Mouse (Mus musculus) forebrain, embryonic 10.5 days (tissue): ENCODE data around the gene Zdhhc18. TPM values are rescaled to one million over a fixed set of nuclear protein-coding genes. Genes with fewer than 3 reads are reported as not detected.

Experiments used
- DNase-seq: peaks from one replicate; pipeline ENCODE4 v3.0.0-alpha.2; 2017; ENCODE audit warnings: low spot score; ENCODE audit errors: extremely low spot score
- H3K27ac ChIP-seq: fragments of 300-500 bp; sonication (generic); 2 replicates; pipeline ENCODE4 v1.5.1; 2016; ENCODE audit warnings: mild to moderate bottlenecking
- H3K27me3 ChIP-seq: fragments of 300-500 bp; sonication (generic); 2 replicates; pipeline ENCODE4 v1.6.1; 2016; ENCODE audit warnings: mild to moderate bottlenecking; ENCODE audit not compliant: poor library complexity, severe bottlenecking
- H3K36me3 ChIP-seq: fragments of 300-500 bp; sonication (generic); replicated peaks from 2 replicates; pipeline ENCODE4 v1.6.1; 2016; ENCODE audit warnings: mild to moderate bottlenecking, moderate library complexity
- H3K4me1 ChIP-seq: fragments of 300-500 bp; sonication (generic); 2 replicates; pipeline ENCODE4 v1.6.1; 2016
- H3K4me3 ChIP-seq: fragments of 300-500 bp; sonication (generic); 2 replicates; pipeline ENCODE4 v1.5.1; 2016; ENCODE audit warnings: mild to moderate bottlenecking, moderate library complexity
- H3K9me3 ChIP-seq: fragments of 300-500 bp; sonication (generic); 2 replicates; pipeline ENCODE4 v1.6.1; 2016; ENCODE audit warnings: mild to moderate bottlenecking, moderate library complexity
- WGBS: fragments of 180-500 bp; shearing (Covaris S2); methylation state at CpG from one replicate; pipeline ENCODE4 v1.1.7; 2016; 5-methylcytosine and 5-hydroxymethylcytosine counted together
- polyA plus RNA-seq: library from polyadenylated mRNA; unstranded; fragments of >200 nt; fragmentation: Nextera tagmentation; extraction: Ambion mirVana; gene quantifications from 2 replicates; pipeline ENCODE4 v1.2.1, GENCODE M21; 2016

Gene Zdhhc18
- polyA plus RNA-seq, 1 experiment from 2014 or later, result 2.4 TPM

DNA sequence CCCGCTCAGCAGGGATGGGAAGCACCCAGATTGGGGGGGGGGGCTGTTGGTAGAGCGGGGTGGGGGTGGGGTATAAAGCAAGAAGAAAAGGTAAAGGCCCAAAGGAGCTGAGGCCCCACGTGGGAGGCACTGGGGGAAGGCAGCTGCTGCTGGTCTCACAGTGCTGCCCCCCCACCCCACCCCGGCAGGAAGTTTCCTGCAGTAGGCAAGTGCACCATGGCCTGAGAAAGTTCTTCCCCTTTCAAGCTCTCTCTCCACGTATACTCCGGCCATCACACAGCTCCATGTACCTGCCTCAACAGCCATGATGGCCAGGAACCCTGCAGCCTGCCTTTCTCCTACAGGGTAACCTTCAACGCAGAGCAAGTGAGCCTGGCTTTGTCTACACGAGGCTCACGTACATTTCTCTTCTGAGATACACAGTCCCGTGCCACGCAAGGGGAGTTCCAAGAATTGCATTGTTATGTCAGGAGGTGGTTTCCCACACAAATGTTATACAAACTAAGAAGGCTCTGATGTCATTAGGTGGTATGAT is 27.7 kb downstream of the Zdhhc18 start:
- peaks cover 18% of the 10 kb centered on the region for H3K4me1 ChIP-seq
- no peaks in the 10 kb centered on the region for H3K9me3 ChIP-seq
- WGBS, result 86% methylated on average over 10 of the region's 11 CpGs
- H3K4me3 ChIP-seq, result no peak overlapping the region
- DNase-seq, result no peak
- peaks cover 75% of the 10 kb centered on the region for H3K36me3 ChIP-seq
- H3K27me3 ChIP-seq, result no peaks in the 10 kb centered on the region
- H3K27ac ChIP-seq, result no peak overlapping the region

DNA sequence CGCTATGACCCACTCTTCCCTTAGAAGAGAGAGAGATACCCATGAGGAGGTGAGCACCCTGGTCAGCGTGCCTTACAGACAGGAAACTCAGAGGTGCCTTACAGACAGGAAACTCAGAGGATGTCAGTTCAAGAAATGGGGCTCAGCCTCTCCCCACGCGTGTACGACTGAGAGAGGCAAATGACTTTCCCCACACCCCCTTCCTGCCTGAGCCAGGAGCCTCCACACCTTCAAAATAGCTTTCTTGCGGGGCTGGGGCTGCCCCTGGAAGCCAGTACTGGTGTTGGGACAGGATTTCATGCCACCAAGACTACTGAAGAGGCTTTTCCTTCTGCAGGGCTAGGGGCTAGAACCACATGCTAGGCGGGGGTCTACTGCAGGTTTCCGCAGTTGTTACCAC is 29.3 kb downstream of the Zdhhc18 start:
- Histone ChIP-seq H3K4me3 (no peak overlapping the region), H3K27ac (no peak overlapping the region), H3K27me3 (no peaks in the 10 kb centered on the region), H3K4me1 (0 out of 2 replicates have a peak, but pooled peaks cover 5% of the 10 kb centered on the region), H3K36me3 (peaks cover 70% of the 10 kb centered on the region), H3K9me3 (no peaks in the 10 kb centered on the region)
- WGBS, result 91% methylated on average over 8 of the region's 8 CpGs
- DNase-seq, result no peak

DNA sequence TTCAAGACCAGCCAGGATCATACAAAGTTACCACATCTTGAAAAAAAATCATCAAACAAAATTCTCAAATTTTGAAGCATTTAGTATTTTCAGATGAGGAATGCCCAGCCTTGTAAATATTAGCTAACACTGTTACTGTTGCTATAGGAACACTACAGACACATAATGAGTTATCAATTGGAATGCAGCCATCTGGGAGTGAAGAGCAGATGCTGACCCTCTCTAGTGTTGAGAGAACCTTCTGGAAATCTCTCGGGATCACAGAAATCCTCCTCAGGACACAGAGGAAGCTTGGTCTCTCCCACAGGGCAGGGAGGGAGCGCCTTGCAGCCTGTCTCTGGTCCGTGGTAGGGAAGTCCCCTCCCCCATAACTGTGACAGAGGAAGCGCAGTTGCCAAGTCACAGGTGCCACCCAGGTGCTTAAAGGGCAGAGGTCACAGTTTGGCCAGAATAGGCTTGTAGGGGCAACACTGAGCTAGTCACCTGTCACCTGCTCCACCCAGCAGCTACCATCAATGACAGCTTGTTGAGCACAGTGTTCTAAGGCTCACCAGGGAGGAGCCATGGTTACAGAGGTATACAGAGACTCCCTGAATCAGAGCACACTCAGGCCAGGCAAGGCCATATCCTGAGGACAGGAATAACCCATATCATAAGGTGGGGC is 30.3 kb downstream of the Zdhhc18 start:
- H3K36me3 ChIP-seq, result peaks cover 71% of the 10 kb centered on the region
- 80% methylated on average over 4 of the region's 4 CpGs for WGBS
- no peak overlapping the region for H3K4me3 ChIP-seq
- no peak for DNase-seq
- H3K4me1 ChIP-seq, result no peaks in the 10 kb centered on the region
- H3K27ac ChIP-seq, result no peak overlapping the region
- no peaks in the 10 kb centered on the region for H3K9me3 ChIP-seq
- H3K27me3 ChIP-seq, result no peaks in the 10 kb centered on the region

DNA sequence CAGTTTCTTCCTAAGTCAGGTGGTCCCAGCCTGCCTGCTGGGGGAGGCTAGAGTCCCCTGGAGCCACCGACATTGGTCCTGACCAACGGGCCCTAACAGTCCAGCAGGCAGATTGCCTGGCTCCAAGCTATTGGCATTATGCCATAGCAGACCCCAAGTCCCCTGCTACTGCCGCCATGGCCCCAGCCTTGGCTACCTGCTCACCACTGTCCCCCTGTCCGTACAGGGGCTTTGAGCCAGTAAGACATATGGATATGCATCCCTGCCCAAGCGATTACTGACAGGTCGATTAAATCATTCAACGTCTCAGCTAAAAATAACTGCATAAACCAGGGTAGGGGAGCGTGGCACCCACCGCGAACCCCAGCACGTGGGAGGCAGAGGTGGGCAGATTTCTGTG is 32.0 kb downstream of the Zdhhc18 start:
- Histone ChIP-seq H3K27ac (no peak overlapping the region), H3K9me3 (no peaks in the 10 kb centered on the region; the same call in 1 of the 2 replicates), H3K4me1 (no peaks in the 10 kb centered on the region), H3K27me3 (no peaks in the 10 kb centered on the region), H3K36me3 (peaks cover 76% of the 10 kb centered on the region), H3K4me3 (no peak overlapping the region)
- WGBS, result 97% methylated on average over 11 of the region's 11 CpGs
- DNase-seq, result no peak

DNA sequence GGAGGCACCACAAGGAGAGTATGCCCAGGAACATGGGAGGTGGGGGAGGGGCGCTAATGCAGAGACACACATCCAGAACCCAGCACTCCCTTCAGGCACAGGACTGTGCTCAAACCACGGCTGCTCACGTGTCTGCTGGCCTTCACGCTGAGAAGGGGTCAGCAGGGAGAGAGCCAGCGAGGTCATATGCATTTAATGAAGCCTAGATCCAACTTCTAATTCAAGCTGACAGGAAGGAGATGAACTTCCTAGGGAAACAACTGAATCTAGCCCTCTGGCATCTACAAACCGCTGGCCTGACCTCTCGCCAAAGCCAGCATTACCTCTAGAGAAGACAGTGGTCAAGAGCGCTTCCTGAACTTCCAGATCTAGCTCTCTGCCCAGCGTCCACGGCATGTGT is 34.5 kb downstream of the Zdhhc18 start:
- Histone ChIP-seq H3K4me1 (no peaks in the 10 kb centered on the region), H3K27me3 (no peaks in the 10 kb centered on the region), H3K36me3 (peaks cover 80% of the 10 kb centered on the region), H3K27ac (no peak overlapping the region), H3K4me3 (no peak overlapping the region), H3K9me3 (peaks cover 10% of the 10 kb centered on the region)
- DNase-seq, result no peak
- 81% methylated on average over 10 of the region's 10 CpGs for WGBS

DNA sequence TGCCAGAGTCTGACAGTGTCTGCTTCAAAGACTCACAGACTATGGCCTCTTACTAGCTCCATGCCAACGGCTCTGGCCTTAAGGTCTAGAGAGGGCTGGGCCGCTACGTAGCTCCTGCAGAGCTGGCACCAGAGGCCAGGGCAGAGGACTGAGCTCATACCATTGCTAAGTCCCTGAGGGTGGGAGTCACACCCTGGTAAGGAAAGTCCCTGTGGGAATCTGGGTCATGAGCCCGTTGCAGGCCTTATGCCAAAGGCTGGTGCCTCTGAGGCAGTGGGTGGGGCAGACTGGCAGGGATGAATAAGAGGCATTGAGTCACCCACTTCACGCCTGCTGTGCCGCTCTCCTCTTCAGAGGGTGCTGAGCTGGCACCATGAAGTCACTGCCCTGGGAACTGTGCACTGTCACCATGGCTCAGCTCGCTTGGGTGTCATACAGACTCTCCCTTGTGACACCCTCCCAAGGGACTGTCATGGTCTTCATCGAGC is 35.6 kb downstream of the Zdhhc18 start:
- Histone ChIP-seq H3K9me3 (peaks cover 10% of the 10 kb centered on the region), H3K36me3 (peaks cover 82% of the 10 kb centered on the region), H3K27me3 (no peaks in the 10 kb centered on the region), H3K4me3 (no peak overlapping the region), H3K4me1 (no peaks in the 10 kb centered on the region), H3K27ac (no peak overlapping the region)
- no peak for DNase-seq
- WGBS, result 91% methylated on average over 8 of the region's 8 CpGs

DNA sequence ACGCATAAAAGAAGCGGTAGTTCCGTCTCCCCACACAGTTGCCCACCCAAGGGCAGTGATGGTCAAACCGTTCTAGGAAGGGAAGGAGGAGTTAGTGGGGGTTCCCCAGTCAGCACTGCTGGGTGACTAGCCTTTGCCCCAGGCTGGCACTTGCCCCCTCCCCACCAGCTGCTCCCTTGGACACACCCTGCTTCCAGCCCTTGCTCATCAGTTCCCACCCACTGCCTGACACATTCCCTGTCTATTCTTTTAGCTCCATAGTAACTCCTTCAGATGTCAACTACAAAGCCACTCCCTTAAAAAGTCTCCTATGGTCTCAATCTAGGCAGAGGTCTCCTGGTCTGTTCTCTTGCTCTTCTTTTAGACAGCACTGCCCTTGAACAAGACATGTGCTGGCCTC is 36.1 kb downstream of the Zdhhc18 start:
- H3K9me3 ChIP-seq, result peaks cover 10% of the 10 kb centered on the region
- no peak for DNase-seq
- no peak overlapping the region for H3K4me3 ChIP-seq
- 97% methylated on average over 4 of the region's 4 CpGs for WGBS
- H3K27ac ChIP-seq, result no peak overlapping the region
- no peaks in the 10 kb centered on the region for H3K27me3 ChIP-seq
- peaks cover 78% of the 10 kb centered on the region for H3K36me3 ChIP-seq
- no peaks in the 10 kb centered on the region for H3K4me1 ChIP-seq

DNA sequence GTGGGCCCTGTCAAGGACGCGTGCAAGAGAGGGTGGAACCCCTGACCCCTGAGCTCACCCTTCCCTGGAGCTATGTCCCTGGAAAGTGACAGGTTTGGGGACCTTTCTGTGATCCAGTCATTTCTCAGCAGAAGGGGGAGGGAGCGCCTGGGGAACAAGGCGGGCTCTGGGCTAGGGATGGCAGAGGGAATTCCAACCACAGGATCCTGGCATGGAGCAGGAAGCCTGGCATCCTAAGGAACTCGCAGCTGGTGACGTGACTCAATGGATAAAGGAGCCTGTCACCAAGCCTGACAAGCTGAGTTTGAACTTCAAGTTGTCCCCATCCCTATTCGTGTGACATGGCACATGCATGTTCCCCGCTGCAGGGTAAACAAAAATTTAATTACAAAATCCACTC is 36.9 kb downstream of the Zdhhc18 start:
- H3K36me3 ChIP-seq, result peaks cover 82% of the 10 kb centered on the region
- no peak for DNase-seq
- H3K4me3 ChIP-seq, result no peak overlapping the region
- H3K27me3 ChIP-seq, result no peaks in the 10 kb centered on the region
- no peak overlapping the region for H3K27ac ChIP-seq
- WGBS, result 91% methylated on average over 8 of the region's 8 CpGs
- H3K9me3 ChIP-seq, result peaks cover 10% of the 10 kb centered on the region
- no peaks in the 10 kb centered on the region for H3K4me1 ChIP-seq

DNA sequence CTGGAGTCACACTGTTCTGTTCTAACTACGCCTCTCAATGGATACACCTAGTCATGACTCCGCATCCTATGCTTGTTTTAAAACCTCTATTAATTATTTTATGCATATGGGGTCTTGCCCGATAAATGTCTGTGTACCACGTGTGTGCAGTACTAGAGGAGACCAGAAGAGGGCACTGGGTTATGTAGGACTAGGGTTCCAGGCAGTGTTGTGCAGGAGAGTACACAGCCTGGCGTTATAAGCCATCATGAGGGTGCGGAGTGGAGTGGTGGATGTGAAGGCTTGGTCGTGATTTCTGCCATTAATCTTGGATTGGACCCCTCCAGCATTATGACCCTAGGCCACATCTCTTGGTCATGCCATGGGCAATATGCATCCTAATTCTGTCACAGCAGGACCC is 37.5 kb downstream of the Zdhhc18 start:
- no peak overlapping the region for H3K27ac ChIP-seq
- H3K9me3 ChIP-seq, result peaks cover 10% of the 10 kb centered on the region
- no peaks in the 10 kb centered on the region for H3K27me3 ChIP-seq
- 96% methylated on average over 7 of the region's 7 CpGs for WGBS
- H3K4me1 ChIP-seq, result no peaks in the 10 kb centered on the region; the same call in 1 of the 2 replicates
- no peak overlapping the region for H3K4me3 ChIP-seq
- no peak for DNase-seq
- H3K36me3 ChIP-seq, result peaks cover 82% of the 10 kb centered on the region

DNA sequence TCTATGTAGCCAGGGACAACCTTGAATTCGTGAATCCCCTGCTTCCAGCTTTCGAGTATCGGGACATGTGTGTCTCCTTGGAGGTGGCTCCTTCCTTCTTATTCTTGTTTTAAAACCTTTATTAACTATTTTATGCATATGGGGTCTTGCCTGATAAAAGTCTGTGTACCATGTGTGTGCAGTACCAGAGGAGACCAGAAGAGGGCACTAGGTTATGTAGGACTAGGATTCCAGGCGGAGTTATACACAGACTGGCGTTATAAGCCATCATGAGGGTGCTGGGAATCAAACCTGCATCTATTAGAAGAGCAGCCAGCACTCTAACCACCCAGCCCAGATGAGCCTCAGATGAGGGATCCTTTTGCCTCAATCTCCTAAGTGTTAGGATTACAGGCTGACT is 38.1 kb downstream of the Zdhhc18 start:
- Histone ChIP-seq H3K36me3 (peaks cover 84% of the 10 kb centered on the region), H3K27me3 (no peaks in the 10 kb centered on the region), H3K9me3 (peaks cover 10% of the 10 kb centered on the region), H3K4me3 (no peak overlapping the region), H3K27ac (no peak overlapping the region), H3K4me1 (no peaks in the 10 kb centered on the region; the same call in 1 of the 2 replicates)
- WGBS, result 96% methylated on average over 5 of the region's 5 CpGs
- DNase-seq, result no peak

DNA sequence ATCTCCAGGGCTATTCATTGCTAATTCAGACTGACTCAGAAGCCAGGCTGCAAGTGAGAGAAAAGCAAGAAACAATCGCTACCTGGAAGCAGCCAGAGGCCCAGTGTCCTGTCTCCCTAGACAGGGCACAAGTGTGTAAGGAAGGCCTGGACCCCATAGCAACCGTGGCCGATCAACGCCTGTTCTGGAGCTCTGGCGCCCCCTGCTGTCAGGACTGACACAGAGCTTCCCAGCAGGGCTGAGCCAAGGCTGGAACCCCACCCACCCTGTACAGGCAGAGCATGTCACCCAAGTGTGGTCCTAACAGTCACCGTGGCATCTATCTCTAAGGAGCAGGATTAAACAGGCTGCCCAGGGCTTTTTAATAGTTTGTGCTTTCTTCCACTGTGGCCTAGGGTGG is 40.2 kb downstream of the Zdhhc18 start:
- peaks cover 10% of the 10 kb centered on the region for H3K9me3 ChIP-seq
- H3K36me3 ChIP-seq, result peaks cover 86% of the 10 kb centered on the region
- DNase-seq, result peak; percentile 77
- no peak overlapping the region for H3K27ac ChIP-seq
- H3K27me3 ChIP-seq, result no peaks in the 10 kb centered on the region
- H3K4me1 ChIP-seq, result peaks cover 16% of the 10 kb centered on the region
- H3K4me3 ChIP-seq, result no peak overlapping the region
- 20% methylated on average over 6 of the region's 6 CpGs for WGBS

DNA sequence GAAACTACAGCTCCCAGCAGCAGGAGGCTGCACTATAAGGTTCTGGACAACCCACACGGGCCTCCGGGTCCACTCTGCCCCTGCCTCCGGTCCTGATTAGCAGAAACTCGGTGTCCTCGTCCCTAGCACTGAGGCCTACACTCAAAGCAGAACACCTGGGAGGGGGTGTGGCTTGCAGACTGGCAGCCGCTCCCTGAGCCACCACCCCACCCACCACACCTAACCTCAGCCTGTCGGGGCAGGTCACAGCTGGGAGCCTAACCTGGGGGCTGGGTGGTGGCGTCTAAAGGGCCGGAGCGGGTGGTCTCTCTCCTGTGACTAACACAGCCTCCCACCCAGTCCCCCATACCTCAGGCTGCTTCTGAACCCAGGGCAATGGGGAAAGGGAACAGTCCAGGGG is 42.7 kb downstream of the Zdhhc18 start:
- Histone ChIP-seq H3K27ac (no peak overlapping the region), H3K9me3 (peaks cover 5% of the 10 kb centered on the region), H3K4me3 (no peak overlapping the region), H3K4me1 (peaks cover 21% of the 10 kb centered on the region), H3K36me3 (peaks cover 75% of the 10 kb centered on the region), H3K27me3 (peaks cover 18% of the 10 kb centered on the region)
- DNase-seq, result no peak
- 80% methylated on average over 10 of the region's 10 CpGs for WGBS

DNA sequence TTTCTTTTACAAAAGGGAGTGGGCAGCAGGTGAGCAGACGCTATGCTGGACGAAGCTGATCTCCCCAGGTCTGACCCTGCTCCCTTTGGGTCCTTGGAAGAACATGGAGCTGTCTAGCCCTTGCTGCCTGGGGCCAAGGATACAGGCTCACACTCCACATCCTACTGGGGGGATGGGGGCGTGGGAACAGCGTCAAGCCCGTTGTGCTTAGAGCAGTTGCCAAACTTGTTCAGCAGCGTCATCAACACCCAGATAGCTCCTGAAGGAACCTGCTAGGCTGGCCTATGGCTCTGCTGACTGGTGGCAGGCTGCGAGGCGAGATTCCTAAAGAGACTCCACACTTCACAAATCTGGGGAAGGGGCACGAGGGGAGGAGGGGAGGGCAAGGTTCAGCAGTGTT is 44.6 kb downstream of the Zdhhc18 start:
- peaks cover 37% of the 10 kb centered on the region for H3K27me3 ChIP-seq
- WGBS, result 51% methylated on average over 9 of the region's 9 CpGs
- peak overlapping the region; percentile 25; the same call in 1 of the 2 replicates for H3K27ac ChIP-seq
- no peak for DNase-seq
- no peak overlapping the region for H3K4me3 ChIP-seq
- peaks cover 31% of the 10 kb centered on the region for H3K4me1 ChIP-seq
- H3K36me3 ChIP-seq, result peaks cover 57% of the 10 kb centered on the region
- H3K9me3 ChIP-seq, result no peaks in the 10 kb centered on the region
